Mouse (Mus musculus) lung, postnatal 0 days (tissue): ENCODE results near the gene Yif1b.

Experiments
- CTCF ChIP-seq: IDR thresholded peaks from 2 replicates; pipeline ENCODE4 v1.5.1; 2016; ENCODE audit warnings: antibody characterized with exemption, mild to moderate bottlenecking
- EP300 ChIP-seq: IDR thresholded peaks from 2 replicates; pipeline ENCODE4 v1.6.1; 2016; ENCODE audit warnings: antibody characterized with exemption, mild to moderate bottlenecking, control low read depth

- TF ChIP-seq CTCF (no peak), EP300 (no peak)
Observed at GRCm38 (mm10) chr7:29251166-29251565, 13.0 kb downstream of the Yif1b start.
